Mouse (Mus musculus) thymus, postnatal 36 days (tissue): Measurements from ENCODE around the gene Vmn2r83.
A peak's percentile ranks its signal among the peaks of the same experiment; 100 is the strongest.
"Not testable (repeated sequence)": the region's sequence is repeated elsewhere in the genome, so short reads cannot be mapped to it uniquely, and the experiment has no call there.

Experiments used
- DNase-seq, 2 experiments: peaks; one replicate each; pipeline ENCODE4 v3.0.0; 2022; ENCODE audit warnings: mixed read lengths in 2 of 2

Vmn2r83 gene

GRCm38 (mm10) chr10:79468431-79468830, at the start of gene Vmn2r83:
TSS of gene Vmn2r83 (plus strand) at chr10:79468731.
- no peak for DNase-seq

- DNase-seq, result not testable (repeated sequence)
Measured at GRCm38 (mm10) chr10:79435141-79435820, 33.2 kb upstream of the Vmn2r83 start.

- DNase-seq, result no peak
Measured at GRCm38 (mm10) chr10:79495886-79496285, 27.4 kb downstream of the Vmn2r83 start.

- DNase-seq, result no peak
Measured at GRCm38 (mm10) chr10:79496701-79497288, 28.3 kb downstream of the Vmn2r83 start.

- DNase-seq, result no peak
Measured at GRCm38 (mm10) chr10:79502830-79503644, 34.5 kb downstream of the Vmn2r83 start.

- no peak for DNase-seq
Measured at GRCm38 (mm10) chr10:79506709-79507108, 38.2 kb downstream of the Vmn2r83 start.

GRCm38 (mm10) chr10:79524433-79524832, 55.9 kb downstream of the Vmn2r83 start:
- DNase-seq, result no peak

GRCm38 (mm10) chr10:79525456-79526325, 57.2 kb downstream of the Vmn2r83 start:
- DNase-seq, result no peak

- DNase-seq, result no peak
Measured at GRCm38 (mm10) chr10:79526661-79527452, 58.3 kb downstream of the Vmn2r83 start.

- no peak for DNase-seq
Measured at GRCm38 (mm10) chr10:79527453-79527845, 58.9 kb downstream of the Vmn2r83 start.

- no peak for DNase-seq
Measured at GRCm38 (mm10) chr10:79528081-79528480, 59.5 kb downstream of the Vmn2r83 start.

GRCm38 (mm10) chr10:79530241-79530640, 61.7 kb downstream of the Vmn2r83 start:
- DNase-seq, result no peak

GRCm38 (mm10) chr10:79530721-79531120, 62.2 kb downstream of the Vmn2r83 start:
- DNase-seq, result no peak

GRCm38 (mm10) chr10:79531593-79531992, 63.1 kb downstream of the Vmn2r83 start:
- no peak for DNase-seq

GRCm38 (mm10) chr10:79532678-79533077, 64.1 kb downstream of the Vmn2r83 start:
- DNase-seq, result peak in 1 of 2 experiments; percentile 2

- peak; percentile 66 to 67 for DNase-seq
Measured at GRCm38 (mm10) chr10:79533126-79533911, 64.8 kb downstream of the Vmn2r83 start, which contains the start of gene Plpp2. TSS of gene Plpp2 (minus strand) at chr10:79533796.

- peak in 1 of 2 experiments; percentile 1 for DNase-seq
Measured at GRCm38 (mm10) chr10:79534426-79534825, 65.9 kb downstream of the Vmn2r83 start.

- DNase-seq, result peak in 1 of 2 experiments; percentile 0
Measured at GRCm38 (mm10) chr10:79535431-79535830, 66.9 kb downstream of the Vmn2r83 start.

- DNase-seq, result peak in 1 of 2 experiments; percentile 1
Measured at GRCm38 (mm10) chr10:79536461-79537080, 68.0 kb downstream of the Vmn2r83 start.

- peak in 1 of 2 experiments; percentile 1 for DNase-seq
Measured at GRCm38 (mm10) chr10:79537271-79537670, 68.7 kb downstream of the Vmn2r83 start.
